Mouse (Mus musculus) gastrocnemius, adult 8-10 months (tissue): ENCODE results near the gene Ablim2. TPM values are rescaled to one million over a fixed set of nuclear protein-coding genes. Genes with fewer than 3 reads are reported as not detected.
A peak's percentile ranks its signal among the peaks of the same experiment; 100 is the strongest.

Experiments used
- DNase-seq, 2 experiments: peaks; one replicate each; pipeline ENCODE4 v3.0.0; 2022; ENCODE audit warnings: low spot score in 2 of 2
- total RNA-seq, 4 experiments: library from RNA; stranded (reverse); gene quantifications; 2 replicates each; pipeline ENCODE4 v1.2.4; 2022

Ablim2 gene
- total RNA-seq, 4 experiments from 2014 or later, result 36.1 to 43.4 (median 40.7) TPM

- DNase-seq, result no peak
Measured at GRCm38 (mm10) chr5:35882391-35882790, 124.7 kb downstream of the Ablim2 start.

- peak; percentile 57 to 61 for DNase-seq
Measured at GRCm38 (mm10) chr5:35884262-35884661, 126.6 kb downstream of the Ablim2 start.

GRCm38 (mm10) chr5:35884689-35885088 lies 127.0 kb downstream of the Ablim2 start:
- DNase-seq, result no peak

- no peak for DNase-seq
Measured at GRCm38 (mm10) chr5:35888959-35889358, 131.3 kb downstream of the Ablim2 start.

GRCm38 (mm10) chr5:35889641-35890040 lies 132.0 kb downstream of the Ablim2 start:
- DNase-seq, result no peak

- DNase-seq, result no peak
Measured at GRCm38 (mm10) chr5:35890985-35891730, 133.5 kb downstream of the Ablim2 start.

- DNase-seq, result no peak
Measured at GRCm38 (mm10) chr5:35892363-35892762, 134.7 kb downstream of the Ablim2 start.

GRCm38 (mm10) chr5:35893093-35893804 lies 135.6 kb downstream of the Ablim2 start, which contains the start of gene Afap1:
Gene Afap1, plus strand, starts transcription at chr5:35893319.
- DNase-seq, result peak; percentile 98 to 99

- DNase-seq, result peak; percentile 57 to 58
Measured at GRCm38 (mm10) chr5:35893805-35894260, 136.2 kb downstream of the Ablim2 start.

- peak; percentile 33 to 40 for DNase-seq
Measured at GRCm38 (mm10) chr5:35894295-35895047, 136.8 kb downstream of the Ablim2 start.

GRCm38 (mm10) chr5:35895926-35896325 lies 138.2 kb downstream of the Ablim2 start:
- DNase-seq, result no peak

GRCm38 (mm10) chr5:35896556-35896955 lies 138.9 kb downstream of the Ablim2 start:
- no peak for DNase-seq

- DNase-seq, result no peak
Measured at GRCm38 (mm10) chr5:35897147-35897546, 139.5 kb downstream of the Ablim2 start.

GRCm38 (mm10) chr5:35898114-35898513 lies 140.4 kb downstream of the Ablim2 start:
- no peak for DNase-seq

GRCm38 (mm10) chr5:35898994-35899393 lies 141.3 kb downstream of the Ablim2 start:
- DNase-seq, result no peak

GRCm38 (mm10) chr5:35900401-35901225 lies 142.9 kb downstream of the Ablim2 start:
- no peak for DNase-seq

GRCm38 (mm10) chr5:35901226-35901809 lies 143.6 kb downstream of the Ablim2 start:
- no peak for DNase-seq

GRCm38 (mm10) chr5:35903456-35903855 lies 145.8 kb downstream of the Ablim2 start:
- no peak for DNase-seq

- no peak for DNase-seq
Measured at GRCm38 (mm10) chr5:35905283-35905682, 147.6 kb downstream of the Ablim2 start.

GRCm38 (mm10) chr5:35907090-35907489 lies 149.4 kb downstream of the Ablim2 start:
- no peak for DNase-seq
